Mouse (Mus musculus) neural tube, embryonic 11.5 days (tissue): ENCODE results near the gene Kcnq1. TPM values are rescaled to one million over a fixed set of nuclear protein-coding genes. Genes with fewer than 3 reads are reported as not detected.

Experiments
- ATAC-seq: fragments of 200-750 bp; cut with Nextera tagmentation; 2 replicates; pipeline ENCODE4 v1.8.0; 2017; ENCODE audit warnings: moderate number of reproducible peaks, mild to moderate bottlenecking, moderate TSS enrichment, moderate library complexity; ENCODE audit not compliant: insufficient read depth, low FRiP score, low TSS enrichment
- DNase-seq: peaks from one replicate; pipeline ENCODE4 v3.0.0-alpha.2; 2015; ENCODE audit warnings: low spot score
- H3K27ac ChIP-seq: fragments of 300-500 bp; sonication (generic); 2 replicates; pipeline ENCODE4 v1.5.1; 2014; ENCODE audit warnings: low read depth, mild to moderate bottlenecking, low read length
- H3K27me3 ChIP-seq: fragments of 300-500 bp; sonication (generic); 2 replicates; pipeline ENCODE4 v1.6.1; 2014; ENCODE audit warnings: mild to moderate bottlenecking, low read length, mixed read lengths; ENCODE audit not compliant: control insufficient read depth, insufficient read depth
- H3K36me3 ChIP-seq: fragments of 300-500 bp; sonication (generic); 2 replicates; pipeline ENCODE4 v1.6.1; 2014; ENCODE audit warnings: mild to moderate bottlenecking, low read length, moderate library complexity, mixed read lengths; ENCODE audit not compliant: control insufficient read depth, insufficient read depth
- H3K4me1 ChIP-seq: fragments of 300-500 bp; sonication (generic); 2 replicates; pipeline ENCODE4 v1.6.1; 2014; ENCODE audit warnings: low read length, mixed read lengths; ENCODE audit not compliant: control insufficient read depth, insufficient read depth
- H3K4me2 ChIP-seq: fragments of 300-500 bp; sonication (generic); 2 replicates; pipeline ENCODE4 v1.6.1; 2014; ENCODE audit warnings: low read depth, mild to moderate bottlenecking, moderate library complexity
- H3K4me3 ChIP-seq: fragments of 300-500 bp; sonication (generic); 2 replicates; pipeline ENCODE4 v1.5.1; 2014; ENCODE audit warnings: low read depth, low read length
- H3K9ac ChIP-seq: fragments of 300-500 bp; sonication (generic); 2 replicates; pipeline ENCODE4 v1.6.1; 2014; ENCODE audit warnings: mild to moderate bottlenecking, low read length
- H3K9me3 ChIP-seq: fragments of 300-500 bp; sonication (generic); 2 replicates; pipeline ENCODE4 v1.6.1; 2016; ENCODE audit warnings: low read length; ENCODE audit not compliant: control insufficient read depth
- WGBS: fragments of 180-500 bp; shearing (Covaris S2); extraction: QIAGEN DNeasy Blood & Tissue Kit; methylation state at CpG from one replicate; pipeline ENCODE4 v1.1.7; 2014; 5-methylcytosine and 5-hydroxymethylcytosine counted together
- polyA plus RNA-seq: library from polyadenylated mRNA; unstranded; fragments of >200 nt; fragmentation: Nextera tagmentation; extraction: Ambion mirVana; gene quantifications from 2 replicates; pipeline ENCODE4 v1.2.1, GENCODE M21; 2014

The Kcnq1 gene
- polyA plus RNA-seq, 1 experiment from 2014 or later: 1.7 TPM

DNA sequence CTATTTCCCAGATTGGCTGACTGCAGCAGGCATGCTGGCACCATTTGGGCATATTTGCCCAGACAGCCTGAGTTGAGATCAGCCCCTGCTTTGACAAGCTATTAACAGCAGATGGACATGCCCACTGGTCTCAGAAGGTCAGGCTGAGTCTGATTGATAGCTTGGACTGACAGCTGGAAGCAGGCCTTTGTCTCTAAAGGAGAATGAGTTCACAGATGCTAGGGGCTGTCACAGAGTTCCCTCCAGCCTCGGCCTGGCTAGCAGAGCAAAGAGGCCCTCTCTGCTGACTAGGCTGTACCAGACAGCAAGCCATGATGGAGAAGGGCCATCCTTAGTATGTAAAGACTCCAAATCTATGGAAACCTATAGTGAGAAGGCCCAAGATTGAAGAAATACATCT is 280.5 kb downstream of the Kcnq1 start:
- Histone ChIP-seq H3K27ac (no peak overlapping the region), H3K9me3 (no peaks in the 10 kb centered on the region), H3K36me3 (no peaks in the 10 kb centered on the region), H3K4me1 (peaks cover 18% of the 10 kb centered on the region), H3K4me3 (no peak overlapping the region), H3K4me2 (no peak overlapping the region), H3K27me3 (no peaks in the 10 kb centered on the region), H3K9ac (no peak overlapping the region)
- WGBS: 0% methylated on average over 1 of the region's 1 CpGs
- ATAC-seq: peak; percentile 45; the same call in 1 of the 2 replicates
- DNase-seq: no peak

DNA sequence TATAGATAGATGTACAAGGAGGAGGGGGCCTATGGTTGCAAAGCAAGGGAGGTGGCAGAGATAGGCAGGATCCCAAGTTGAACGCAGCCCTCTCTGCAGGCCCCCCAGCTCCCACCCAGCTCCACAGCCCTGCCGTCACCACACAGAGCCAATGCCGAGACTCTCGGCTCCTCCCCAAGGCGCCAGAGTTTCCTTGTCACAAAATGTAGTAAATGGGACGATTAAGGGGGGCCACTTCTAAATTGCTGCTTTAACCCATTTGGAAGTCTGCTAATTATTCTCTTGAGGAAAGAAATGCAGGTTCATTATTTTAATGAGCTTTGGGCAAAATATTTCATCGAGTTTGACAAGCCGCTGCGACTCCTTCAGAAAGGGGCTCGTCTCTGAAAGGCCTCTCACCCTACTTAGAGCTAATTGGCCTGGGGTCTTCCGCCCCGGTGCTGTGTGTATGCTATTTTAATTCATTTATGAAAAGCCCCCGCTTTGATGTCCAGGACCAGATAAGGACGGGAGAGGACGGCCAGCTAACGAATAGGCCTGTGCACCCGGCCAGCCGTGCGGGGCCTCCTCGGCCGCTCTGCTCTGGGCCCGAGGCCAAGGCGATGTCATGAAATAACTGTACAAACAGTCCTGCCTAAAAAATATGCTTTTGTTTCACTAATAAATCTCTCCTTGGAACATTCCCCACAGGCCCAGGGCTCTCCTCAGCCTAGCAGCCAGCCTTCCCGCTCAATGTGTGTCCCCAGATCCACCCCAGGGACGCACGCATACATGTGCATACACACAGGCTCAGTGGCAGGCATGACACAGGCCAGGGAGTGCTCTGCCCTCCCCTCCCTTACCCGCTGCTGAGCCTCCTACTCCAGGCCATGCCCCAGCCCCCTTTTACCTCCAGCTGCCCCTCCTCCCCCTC is 282.9 kb downstream of the Kcnq1 start:
- 64% methylated on average over 27 of the region's 27 CpGs for WGBS
- no peak overlapping the region for H3K4me3 ChIP-seq
- 0 out of 2 replicates have a peak overlapping the region, but pooled peaks have one; percentile 4 for H3K27ac ChIP-seq
- peak; percentile 58 for DNase-seq
- peaks cover 18% of the 10 kb centered on the region for H3K4me1 ChIP-seq
- peak; percentile 48; the same call in 1 of the 2 replicates for ATAC-seq
- no peaks in the 10 kb centered on the region for H3K9me3 ChIP-seq
- no peaks in the 10 kb centered on the region for H3K27me3 ChIP-seq
- no peak overlapping the region for H3K4me2 ChIP-seq
- peak overlapping the region; percentile 22; the same call in 1 of the 2 replicates for H3K9ac ChIP-seq
- H3K36me3 ChIP-seq: no peaks in the 10 kb centered on the region

- Histone ChIP-seq H3K4me2 (no peak overlapping the region), H3K9me3 (no peaks in the 10 kb centered on the region), H3K27ac (no peak overlapping the region), H3K4me3 (no peak overlapping the region), H3K4me1 (peaks cover 18% of the 10 kb centered on the region), H3K36me3 (no peaks in the 10 kb centered on the region), H3K27me3 (no peaks in the 10 kb centered on the region), H3K9ac (no peak overlapping the region; the same call in 1 of the 2 replicates)
- WGBS: 85% methylated on average over 2 of the region's 2 CpGs
- no peak for DNase-seq
- ATAC-seq: no peak; the same call in 1 of the 2 replicates
Observed at GRCm38 (mm10) chr7:143389860-143390259, 283.7 kb downstream of the Kcnq1 start.

DNA sequence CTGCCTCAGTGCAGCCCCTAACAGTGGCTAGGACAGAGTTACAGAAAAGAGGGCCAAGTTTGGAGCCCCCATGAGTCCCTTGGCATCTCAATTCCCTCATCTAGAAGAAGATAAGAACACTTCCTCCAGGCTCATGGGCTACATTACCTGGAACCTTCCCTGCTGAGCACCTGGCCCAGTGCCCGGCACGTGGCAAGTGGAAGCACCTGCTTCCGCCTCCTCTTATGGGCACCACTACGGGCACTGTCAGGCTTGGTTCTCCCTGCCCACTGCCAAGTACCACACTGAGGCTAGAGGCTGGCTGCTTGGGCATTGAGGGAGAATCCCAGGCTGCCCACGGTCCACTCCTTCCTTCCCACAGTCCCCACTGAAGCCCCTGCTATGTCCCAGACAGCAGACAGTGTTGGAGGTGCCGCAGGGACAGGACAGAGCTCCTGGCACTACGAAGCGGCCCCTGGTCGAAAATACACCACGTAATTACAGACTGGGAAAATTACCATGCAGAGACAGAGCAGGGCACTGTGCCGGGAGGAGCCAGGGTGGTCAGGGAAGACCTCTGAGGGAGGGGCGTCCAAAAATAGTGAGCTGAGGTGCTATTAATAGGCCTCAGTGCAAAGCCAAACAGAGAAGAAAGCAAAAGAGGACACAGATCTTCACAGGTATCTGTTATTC is 284.3 kb downstream of the Kcnq1 start:
- H3K4me3 ChIP-seq: no peak overlapping the region
- no peaks in the 10 kb centered on the region for H3K9me3 ChIP-seq
- no peaks in the 10 kb centered on the region for H3K36me3 ChIP-seq
- H3K27ac ChIP-seq: no peak overlapping the region
- peaks cover 17% of the 10 kb centered on the region for H3K4me1 ChIP-seq
- no peak overlapping the region for H3K9ac ChIP-seq
- no peak overlapping the region for H3K4me2 ChIP-seq
- ATAC-seq (no peak), DNase-seq (no peak)
- no peaks in the 10 kb centered on the region for H3K27me3 ChIP-seq
- WGBS: 88% methylated on average over 12 of the region's 12 CpGs

GRCm38 (mm10) chr7:143395113-143395563 is 289.0 kb downstream of the Kcnq1 start:
- no peak for DNase-seq
- 76% methylated on average over 9 of the region's 9 CpGs for WGBS

GRCm38 (mm10) chr7:143399756-143400155 is 293.6 kb downstream of the Kcnq1 start:
- Histone ChIP-seq H3K27ac (no peak overlapping the region), H3K9me3 (no peaks in the 10 kb centered on the region), H3K9ac (no peak overlapping the region), H3K4me1 (no peaks in the 10 kb centered on the region), H3K4me3 (no peak overlapping the region), H3K4me2 (no peak overlapping the region), H3K27me3 (no peaks in the 10 kb centered on the region), H3K36me3 (no peaks in the 10 kb centered on the region)
- DNase-seq (no peak), ATAC-seq (no peak)
- WGBS: 90% methylated on average over 10 of the region's 10 CpGs

More at GRCm38 (mm10) chr7:143395113-143395563, 289.0 kb downstream of the Kcnq1 start:
- Histone ChIP-seq H3K4me3 (no peak overlapping the region), H3K9ac (no peak overlapping the region), H3K4me1 (peaks cover under 1% of the 10 kb centered on the region; the same call in 1 of the 2 replicates), H3K4me2 (no peak overlapping the region), H3K27me3 (no peaks in the 10 kb centered on the region), H3K27ac (no peak overlapping the region), H3K36me3 (no peaks in the 10 kb centered on the region), H3K9me3 (no peaks in the 10 kb centered on the region)
- ATAC-seq: no peak

- 45% methylated on average over 6 of the region's 6 CpGs for WGBS
- no peaks in the 10 kb centered on the region for H3K4me1 ChIP-seq
- no peaks in the 10 kb centered on the region for H3K9me3 ChIP-seq
- H3K27ac ChIP-seq: no peak overlapping the region
- no peak overlapping the region for H3K4me2 ChIP-seq
- no peaks in the 10 kb centered on the region for H3K36me3 ChIP-seq
- no peak overlapping the region for H3K4me3 ChIP-seq
- H3K27me3 ChIP-seq: no peaks in the 10 kb centered on the region
- ATAC-seq (no peak), DNase-seq (no peak)
- no peak overlapping the region for H3K9ac ChIP-seq
Observed at GRCm38 (mm10) chr7:143400599-143400998, 294.4 kb downstream of the Kcnq1 start.

DNA sequence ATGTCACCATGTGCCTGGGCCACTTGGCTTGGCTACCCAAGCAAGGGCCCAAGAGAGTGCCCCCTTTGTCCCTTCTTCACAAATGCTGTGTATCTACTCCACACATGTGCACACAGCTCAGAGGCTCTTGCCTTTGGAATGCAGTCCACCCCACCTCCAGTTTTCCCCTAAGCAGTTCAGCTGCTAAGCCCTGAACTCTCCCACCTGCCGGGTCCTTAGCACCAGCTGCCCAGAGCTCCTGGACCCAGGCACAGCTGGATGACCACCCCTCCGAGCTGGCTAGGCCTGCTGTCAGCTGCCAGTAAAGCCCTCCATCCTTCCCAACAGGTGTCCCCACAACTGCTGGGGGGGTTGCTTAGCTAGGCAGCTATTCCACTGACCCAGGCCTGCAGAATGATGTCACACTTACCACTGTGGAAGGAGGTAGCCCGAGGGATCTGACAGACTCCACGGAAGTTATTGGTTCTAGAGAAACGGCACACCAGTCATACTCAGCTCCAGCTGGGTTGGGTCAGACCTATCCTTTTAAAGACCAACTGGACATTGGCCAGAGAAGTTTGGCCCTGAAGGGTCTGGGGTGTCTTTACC is 295.4 kb downstream of the Kcnq1 start:
- H3K4me3 ChIP-seq: no peak overlapping the region
- H3K9ac ChIP-seq: no peak overlapping the region
- H3K27me3 ChIP-seq: no peaks in the 10 kb centered on the region
- H3K36me3 ChIP-seq: no peaks in the 10 kb centered on the region
- no peaks in the 10 kb centered on the region for H3K9me3 ChIP-seq
- no peaks in the 10 kb centered on the region for H3K4me1 ChIP-seq
- no peak overlapping the region for H3K4me2 ChIP-seq
- 64% methylated on average over 5 of the region's 5 CpGs for WGBS
- ATAC-seq: no peak
- no peak overlapping the region for H3K27ac ChIP-seq
- DNase-seq: no peak
